Mouse (Mus musculus) cerebellum, adult 2 months (tissue): ENCODE data around the gene Krt31. TPM values are rescaled to one million over a fixed set of nuclear protein-coding genes. Genes with fewer than 3 reads are reported as not detected.

ENCODE experiments used
- DNase-seq, 2 experiments: peaks; one replicate each; pipeline ENCODE4 v3.0.0; 2021
- H3K27ac ChIP-seq: fragments of 200-500 bp; 2 replicates; pipeline ENCODE4 v1.5.1; 2012; ENCODE audit warnings: low read length, control low read depth, inconsistent platforms; ENCODE audit not compliant: insufficient read depth
- H3K27me3 ChIP-seq: fragments of 200-500 bp; 2 replicates; pipeline ENCODE4 v1.6.1; 2012; ENCODE audit warnings: inconsistent platforms, mild to moderate bottlenecking, low read length, moderate library complexity; ENCODE audit not compliant: control insufficient read depth, insufficient read depth
- H3K4me1 ChIP-seq: fragments of 200-500 bp; 2 replicates; pipeline ENCODE4 v1.6.1; 2011; ENCODE audit warnings: low read length; ENCODE audit not compliant: control insufficient read depth, insufficient read depth
- H3K4me3 ChIP-seq: fragments of 200-500 bp; replicated peaks from 2 replicates; pipeline ENCODE3; 2011; ENCODE audit warnings: mild to moderate bottlenecking, low read depth, low read length, control low read depth; ENCODE audit not compliant: insufficient read depth
- CTCF ChIP-seq: fragments of 200-500 bp; IDR thresholded peaks from 2 replicates; pipeline ENCODE4 v1.5.1; 2011; ENCODE audit warnings: low read depth, mild to moderate bottlenecking, control low read depth, low read length, moderate library complexity, borderline replicate concordance; ENCODE audit not compliant: insufficient read depth
- POLR2A ChIP-seq: fragments of 200-500 bp; IDR thresholded peaks from 2 replicates; pipeline ENCODE4 v1.6.1; 2011; ENCODE audit warnings: low read length, control low read depth, borderline replicate concordance; ENCODE audit not compliant: insufficient read depth
- WGBS: fragments of 180-500 bp; shearing (Covaris S2); methylation state at CpG from one replicate; pipeline ENCODE4 v1.1.7; 2018; 5-methylcytosine and 5-hydroxymethylcytosine counted together
- polyA plus RNA-seq: library from polyadenylated mRNA; depleted of rRNA; stranded (reverse); fragments of >200 nt; gene quantifications from 2 replicates; pipeline ENCODE4 v1.2.3, GENCODE M21; 2012

Gene Krt31
- polyA plus RNA-seq, 1 experiment, result not detected

DNA sequence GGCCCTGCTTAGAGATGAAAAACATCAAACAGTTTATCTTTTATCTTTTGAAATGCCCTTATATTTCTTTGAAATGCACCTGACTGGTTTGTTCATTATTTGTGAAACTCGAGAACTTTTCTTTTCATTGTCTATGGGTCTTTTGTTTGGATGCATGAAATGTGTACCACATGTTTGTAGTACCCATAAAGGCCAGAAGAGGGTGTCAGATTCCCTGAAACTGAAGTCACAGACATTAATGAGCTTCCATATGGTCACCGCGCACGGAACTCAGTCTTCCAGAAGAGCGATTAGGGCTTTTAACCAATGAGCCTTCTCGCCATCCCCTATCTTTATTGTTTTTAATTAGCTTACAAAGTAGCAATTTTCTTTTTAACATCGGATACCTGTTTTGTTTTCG is 8.5 kb upstream of the Krt31 start:
- no peak overlapping the region for H3K27ac ChIP-seq
- no peaks in the 10 kb centered on the region; the same call in 1 of the 2 replicates for H3K27me3 ChIP-seq
- no peak for TF ChIP-seq POLR2A
- TF ChIP-seq CTCF, result no peak
- H3K4me3 ChIP-seq, result no peak overlapping the region
- no peaks in the 10 kb centered on the region; the same call in 1 of the 2 replicates for H3K4me1 ChIP-seq
- DNase-seq, result no peak
- 60% methylated on average over 8 of the region's 8 CpGs for whole genome bisulfite sequencing

DNA sequence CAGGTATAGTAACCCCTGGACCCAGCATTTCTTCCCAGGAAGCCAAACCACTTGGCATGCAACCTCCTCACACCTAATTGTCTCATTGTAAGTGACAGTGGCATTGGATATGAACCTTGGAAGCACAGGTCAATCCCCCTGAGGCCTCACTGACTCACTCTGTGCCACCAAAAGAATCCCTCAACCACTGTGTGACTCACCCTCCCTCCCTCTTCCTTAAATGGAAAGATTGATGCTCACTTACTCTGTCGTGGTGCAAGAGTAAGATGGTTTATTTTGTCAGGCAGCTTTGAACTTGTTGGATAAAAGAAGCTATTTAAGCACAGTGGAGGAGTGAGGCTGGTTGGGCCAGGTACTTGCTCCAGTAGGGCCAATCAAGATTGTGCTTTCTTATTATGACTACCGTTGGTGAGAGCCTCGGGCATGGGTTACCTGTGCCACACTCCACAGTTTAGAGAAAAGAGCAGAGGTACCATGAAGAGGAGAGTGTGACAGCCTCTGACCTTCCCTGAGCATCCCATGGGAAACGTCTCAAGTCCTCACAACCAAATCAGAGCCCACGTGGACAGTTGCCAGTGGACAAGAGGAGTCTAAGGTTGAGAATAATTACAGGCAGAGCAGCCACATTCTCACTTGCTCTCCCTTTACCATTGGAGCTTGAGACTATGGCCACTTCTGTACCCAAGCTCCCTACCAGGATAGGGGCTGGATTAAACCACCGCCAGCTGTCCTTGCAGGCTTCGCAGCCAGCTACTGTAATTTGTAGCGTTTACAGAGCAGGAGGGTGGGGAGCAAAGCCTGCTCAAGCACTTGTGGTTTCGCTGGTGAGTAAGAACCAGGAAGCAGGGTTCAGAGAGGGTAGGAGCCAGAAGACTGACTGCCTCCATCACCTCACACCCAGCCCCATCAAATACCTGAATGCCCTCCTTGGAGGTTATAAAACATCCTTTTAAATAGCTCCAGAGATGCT is 5.6 kb upstream of the Krt31 start:
- Histone ChIP-seq H3K27ac (no peak overlapping the region), H3K4me1 (no peaks in the 10 kb centered on the region; the same call in 1 of the 2 replicates), H3K4me3 (no peak overlapping the region), H3K27me3 (no peaks in the 10 kb centered on the region; the same call in 1 of the 2 replicates)
- WGBS, result 58% methylated on average over 9 of the region's 9 CpGs
- TF ChIP-seq CTCF, result no peak
- TF ChIP-seq POLR2A, result no peak
- no peak for DNase-seq

DNA sequence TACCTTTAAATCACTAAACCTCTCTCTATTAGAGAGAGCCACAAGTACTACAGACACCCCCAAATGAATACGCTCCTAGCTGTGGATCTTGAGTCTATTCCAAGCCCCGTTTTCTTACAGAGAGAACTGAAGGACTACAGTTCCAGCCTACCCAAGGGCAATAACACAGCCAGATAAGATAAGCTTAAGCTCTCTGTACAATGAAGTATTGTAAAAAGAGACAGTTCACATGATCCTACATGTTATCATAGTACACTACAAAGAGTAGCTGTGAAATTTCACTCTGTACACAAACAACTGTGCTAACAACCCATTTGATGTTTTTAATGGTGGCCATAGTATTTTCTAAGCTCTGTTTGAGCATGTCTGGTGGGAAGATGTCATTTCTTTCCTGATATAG is 3.2 kb downstream of the Krt31 start:
- no peaks in the 10 kb centered on the region for H3K4me1 ChIP-seq
- WGBS, result 99% methylated on average over 2 of the region's 2 CpGs
- no peak overlapping the region for H3K27ac ChIP-seq
- H3K27me3 ChIP-seq, result no peaks in the 10 kb centered on the region
- H3K4me3 ChIP-seq, result no peak overlapping the region
- DNase-seq, result no peak
- TF ChIP-seq POLR2A, result no peak
- TF ChIP-seq CTCF, result no peak

DNA sequence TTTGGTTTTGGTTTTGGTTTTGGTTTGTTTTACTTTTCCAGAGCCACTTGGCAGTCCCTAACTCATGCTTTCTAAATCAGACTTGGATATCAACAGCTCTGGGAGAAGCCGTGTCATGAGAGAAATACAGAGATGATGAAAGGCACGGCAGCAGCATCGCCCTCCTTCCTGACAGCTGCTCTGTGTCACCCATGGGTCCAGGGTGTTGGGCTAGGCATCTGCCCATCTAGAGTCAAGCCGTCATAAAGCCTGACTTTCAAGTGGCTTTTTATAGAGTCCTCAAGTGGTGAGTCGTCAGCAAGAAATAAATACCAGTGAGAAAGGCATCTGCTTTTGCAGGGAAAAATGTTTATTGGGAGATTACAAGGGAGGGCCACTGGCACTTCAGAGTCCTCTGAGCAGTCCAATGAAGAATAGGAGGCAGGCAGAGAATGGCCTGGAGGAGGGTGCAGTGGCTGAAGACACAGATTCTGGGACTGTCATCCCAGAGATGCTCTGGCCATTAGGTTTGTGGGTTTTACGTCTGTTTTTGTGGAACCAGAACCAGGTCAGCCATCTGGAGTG is 4.0 kb downstream of the Krt31 start:
- 82% methylated on average over 6 of the region's 6 CpGs for WGBS
- Histone ChIP-seq H3K4me1 (no peaks in the 10 kb centered on the region), H3K4me3 (no peak overlapping the region), H3K27ac (no peak overlapping the region), H3K27me3 (no peaks in the 10 kb centered on the region)
- DNase-seq, result no peak
- TF ChIP-seq CTCF, result no peak
- no peak for TF ChIP-seq POLR2A

DNA sequence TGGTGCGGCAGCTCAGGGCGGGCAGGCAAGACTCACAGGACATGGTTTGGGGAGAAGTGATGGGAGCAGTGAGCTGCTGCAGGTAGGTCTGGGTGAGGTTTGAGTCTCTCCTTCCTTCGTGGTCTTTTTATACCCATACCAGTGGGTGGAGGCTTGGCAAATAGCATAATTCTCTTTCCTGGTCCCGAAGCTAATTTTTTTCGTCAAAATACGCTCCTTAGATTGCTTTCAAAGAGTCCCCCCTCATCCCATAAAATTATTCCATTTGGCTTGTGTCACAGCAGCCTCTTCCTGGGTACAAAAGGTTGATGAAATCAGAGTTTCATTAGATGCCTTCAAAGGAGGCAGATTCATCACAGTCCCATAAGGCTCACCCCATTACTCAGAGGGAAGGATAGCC is 8.9 kb downstream of the Krt31 start, which contains the start of gene Krt34:
Krt34 (minus strand) TSS at position 101 of the 400 bp plus-strand sequence.
- Histone ChIP-seq H3K4me3 (no peak within 1 kb of the TSS), H3K4me1 (no peaks in the 10 kb centered on the region), H3K27me3 (no peaks in the 10 kb centered on the region), H3K27ac (no peak within 1 kb of the TSS)
- 90% methylated on average over 6 of the region's 6 CpGs for WGBS
- no peak for DNase-seq
- TF ChIP-seq POLR2A (no peak), CTCF (no peak)

DNA sequence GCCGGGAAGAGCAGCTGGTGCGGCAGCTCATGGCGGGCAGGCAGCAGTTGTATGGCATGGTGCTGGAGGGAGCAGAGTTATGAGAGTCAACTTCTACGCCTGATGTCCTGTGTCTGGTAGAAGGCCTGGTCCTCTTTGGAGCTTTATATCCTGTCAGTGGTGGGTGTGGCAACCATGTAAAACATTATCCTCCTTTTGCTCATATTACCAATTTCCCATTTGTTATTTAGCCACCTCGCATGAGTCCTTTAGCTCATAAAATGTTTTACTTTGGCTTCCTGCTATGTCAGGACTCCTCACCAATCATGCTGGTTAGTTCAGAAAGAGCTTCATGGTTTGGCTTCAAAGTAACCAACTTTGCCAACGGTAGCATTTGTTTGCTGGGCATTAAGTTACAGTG is 20.6 kb downstream of the Krt31 start, which contains the start of gene Krt33b:
Krt33b (minus strand) TSS at position 101 of the 400 bp plus-strand sequence.
- TF ChIP-seq POLR2A, result no peak
- TF ChIP-seq CTCF, result no peak
- H3K4me3 ChIP-seq, result no peak within 1 kb of the TSS
- H3K27me3 ChIP-seq, result no peaks in the 10 kb centered on the region
- 84% methylated on average over 6 of the region's 6 CpGs for WGBS
- H3K27ac ChIP-seq, result no peak within 1 kb of the TSS
- DNase-seq, result no peak
- H3K4me1 ChIP-seq, result no peaks in the 10 kb centered on the region

DNA sequence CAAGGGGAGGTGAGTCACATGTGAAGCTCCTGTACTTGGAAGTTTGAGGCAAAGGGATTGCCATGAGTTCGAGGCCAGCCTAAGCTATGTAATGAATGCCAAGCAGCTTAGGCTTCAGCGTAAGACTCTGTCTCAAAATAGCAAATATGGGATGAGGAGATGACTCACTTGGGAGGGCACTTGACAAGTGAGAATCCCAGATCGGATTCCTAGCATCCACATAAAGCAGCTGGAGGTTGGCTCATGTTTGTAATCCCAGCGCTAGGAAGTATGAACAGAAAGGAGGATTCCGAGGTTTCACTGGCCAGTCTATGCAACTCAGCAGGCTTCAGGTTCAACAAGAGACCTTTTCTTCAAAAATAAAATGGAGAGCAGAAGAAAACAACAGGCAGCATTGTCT is 28.9 kb downstream of the Krt31 start:
- no peak overlapping the region for H3K4me3 ChIP-seq
- WGBS, result 77% methylated on average over 5 of the region's 5 CpGs
- no peaks in the 10 kb centered on the region for H3K27me3 ChIP-seq
- no peak overlapping the region for H3K27ac ChIP-seq
- DNase-seq, result no peak
- TF ChIP-seq CTCF (no peak), POLR2A (no peak)
- H3K4me1 ChIP-seq, result no peaks in the 10 kb centered on the region

DNA sequence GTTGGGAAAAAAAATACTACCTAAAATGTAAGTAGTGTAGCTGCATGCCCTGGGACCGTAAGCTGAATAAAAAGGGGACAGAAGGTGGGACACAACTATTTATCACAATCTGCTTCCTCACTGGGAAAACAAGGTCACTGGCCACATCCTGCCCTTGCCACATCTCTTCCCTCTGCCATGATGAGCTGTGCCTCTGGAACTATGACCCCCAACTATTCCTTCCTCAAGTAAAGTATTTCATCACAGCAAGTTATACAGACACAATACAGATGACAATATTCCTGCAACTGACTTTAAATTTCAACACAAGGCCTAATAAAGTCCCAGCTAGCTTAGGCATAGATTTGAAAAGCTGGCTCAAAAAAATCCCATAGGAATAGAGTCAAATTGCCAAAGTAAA is 30.9 kb downstream of the Krt31 start:
- Histone ChIP-seq H3K27ac (no peak overlapping the region), H3K4me3 (no peak overlapping the region), H3K27me3 (no peaks in the 10 kb centered on the region), H3K4me1 (no peaks in the 10 kb centered on the region)
- TF ChIP-seq CTCF (no peak), POLR2A (no peak)
- no peak for DNase-seq
- WGBS, result 96% methylated on average over 1 of the region's 1 CpGs
